Mouse (Mus musculus): ENCODE results near the gene Zfp276. TPM values are rescaled to one million over a fixed set of nuclear protein-coding genes. Genes with fewer than 3 reads are reported as not detected.

The Zfp276 gene
- 7.9 and 8.3 TPM in 2 replicates for polyA plus RNA-seq (2012; rRNA removed)

DNA sequence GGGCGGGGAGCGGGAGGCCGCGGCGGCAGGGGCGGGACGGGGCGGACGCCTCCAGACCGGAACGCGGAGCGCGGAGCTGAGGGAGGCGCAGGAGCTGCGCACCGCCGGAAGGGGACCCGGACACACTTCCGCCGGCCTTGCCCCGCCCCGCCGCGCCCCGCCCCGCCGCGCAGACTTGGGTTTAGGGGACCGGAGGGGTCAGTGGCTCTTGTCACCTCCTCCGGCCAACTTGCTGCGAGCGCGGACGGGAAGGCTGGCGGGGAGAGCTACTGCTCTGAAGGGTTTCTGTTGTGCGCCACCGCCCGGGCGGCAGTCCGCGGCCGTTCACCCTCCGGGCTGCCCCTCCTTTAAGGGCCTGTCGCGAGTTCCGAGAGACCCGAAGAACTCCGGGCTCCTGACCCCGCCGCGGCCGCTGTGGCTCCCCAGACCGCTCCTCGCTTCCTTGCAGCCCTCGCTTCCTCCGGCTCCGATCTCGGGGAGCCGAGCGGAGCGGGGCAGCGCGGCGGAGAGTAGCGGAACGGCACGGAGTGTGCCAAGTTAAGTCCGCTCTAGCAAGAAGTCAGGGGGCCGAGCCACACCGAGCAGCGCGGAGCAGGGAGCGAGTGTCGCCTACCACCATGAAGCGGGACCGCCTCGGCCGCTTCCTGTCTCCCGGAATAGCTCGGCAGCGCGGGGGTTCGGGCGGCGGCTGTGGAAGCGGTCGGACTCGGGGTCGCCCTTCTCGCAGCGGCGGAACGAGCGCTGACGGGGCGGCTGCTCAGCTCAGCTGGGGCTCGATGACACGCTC, at the start of gene Zfp276, which contains the start of gene Vps9d1:
Zfp276 (plus strand) TSS at position 97 of the 787 bp plus-strand sequence.
Vps9d1 (minus strand) TSS at position 250 of the 787 bp plus-strand sequence.
- H3K27me3 ChIP-seq (ENCODE audit: control insufficient read depth, insufficient read depth, low read length), result no peaks in the 10 kb centered on the region
- H3K36me3 ChIP-seq (ENCODE audit: control insufficient read depth, insufficient read depth, low read length), result peaks cover 2% of the 10 kb centered on the region; the same call in 1 of the 2 replicates
- peak within 1 kb of the TSS; percentile 81 for H3K27ac ChIP-seq (ENCODE audit: control insufficient read depth, insufficient read depth, low read depth, low read length)
- TF ChIP-seq CTCF (IDR thresholded peaks at IDR 0.05; ENCODE audit: control insufficient read depth, insufficient read depth, insufficient replicate concordance, low read depth, low read length) (no peak), POLR2A (IDR thresholded peaks at IDR 0.05; ENCODE audit: control insufficient read depth, low read depth, low read length) (peak; percentile 19; the same call in 1 of the 2 replicates)
- H3K4me1 ChIP-seq (ENCODE audit: control insufficient read depth, insufficient read depth, low read length), result peaks cover 9% of the 10 kb centered on the region
- peak within 1 kb of the TSS; percentile 96 for H3K4me3 ChIP-seq (ENCODE audit: control insufficient read depth, low read depth, low read length)

DNA sequence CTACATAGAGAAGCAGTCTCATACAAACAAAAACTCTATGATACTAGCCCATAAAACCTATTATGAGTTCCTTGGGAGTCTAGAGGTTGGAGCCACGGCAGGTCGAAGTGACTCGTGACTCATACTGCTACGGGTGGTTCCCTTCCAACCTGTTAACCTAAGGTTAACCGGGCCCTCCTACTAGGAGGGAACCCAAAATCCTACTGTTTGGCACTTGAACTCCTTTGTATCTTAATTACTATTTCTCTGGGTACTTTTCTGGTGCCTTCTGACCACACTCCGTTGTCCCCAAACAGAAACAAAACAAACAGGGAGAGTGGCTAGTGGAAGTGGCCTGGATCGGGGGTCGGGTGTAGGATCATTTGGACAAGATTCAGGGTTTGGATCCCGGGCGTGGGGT, 42.1 kb upstream of the Zfp276 start:
- Histone ChIP-seq H3K4me1 (ENCODE audit: control insufficient read depth, insufficient read depth, low read length) (peaks cover 3% of the 10 kb centered on the region), H3K36me3 (ENCODE audit: control insufficient read depth, insufficient read depth, low read length) (peaks cover 6% of the 10 kb centered on the region), H3K4me3 (ENCODE audit: control insufficient read depth, low read depth, low read length) (peak overlapping the region; percentile 91), H3K27ac (ENCODE audit: control insufficient read depth, insufficient read depth, low read depth, low read length) (peak overlapping the region; percentile 69), H3K27me3 (ENCODE audit: control insufficient read depth, insufficient read depth, low read length) (no peaks in the 10 kb centered on the region)
- TF ChIP-seq POLR2A (IDR thresholded peaks at IDR 0.05; ENCODE audit: control insufficient read depth, low read depth, low read length) (no peak), CTCF (IDR thresholded peaks at IDR 0.05; ENCODE audit: control insufficient read depth, insufficient read depth, insufficient replicate concordance, low read depth, low read length) (no peak)

DNA sequence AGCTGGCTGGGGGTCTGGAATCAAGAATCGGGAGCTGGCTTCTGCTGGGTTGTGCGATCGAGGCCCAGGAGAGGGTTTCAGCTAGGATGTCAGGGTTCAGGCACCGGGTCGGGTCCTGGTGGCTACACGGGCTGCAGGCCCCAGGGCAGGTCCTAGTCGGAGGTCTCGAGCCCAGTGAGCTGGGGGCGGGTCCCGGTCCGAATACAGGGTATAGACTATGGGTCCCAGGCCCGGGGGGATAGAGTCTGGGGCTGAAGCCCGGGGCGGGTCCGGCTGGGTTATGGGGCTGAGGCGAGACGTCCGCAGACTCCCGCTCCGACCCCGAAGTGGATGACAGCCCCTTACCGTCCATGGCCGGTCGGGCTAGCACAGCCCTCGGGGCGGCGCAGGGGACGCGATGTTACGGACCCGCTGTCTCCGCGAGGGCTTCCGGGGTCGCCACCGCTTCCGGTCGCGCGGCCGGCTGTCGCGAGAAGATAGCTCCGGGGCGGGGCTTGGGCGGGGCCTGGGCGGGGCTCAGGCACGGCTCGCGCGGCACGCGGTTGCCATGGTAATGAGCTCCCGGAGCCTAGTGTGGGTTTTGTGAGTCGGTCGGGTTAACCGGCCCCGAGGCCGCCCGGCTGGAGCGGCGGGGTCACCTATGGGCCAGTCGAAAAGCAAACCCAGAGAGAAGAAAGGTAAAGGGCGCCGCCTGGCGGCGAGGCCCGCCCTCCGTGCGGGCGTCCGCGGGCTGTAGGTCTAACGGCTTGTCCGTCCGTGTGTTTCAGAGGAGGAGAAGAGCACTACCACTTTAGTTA, 41.5 kb upstream of the Zfp276 start, which contains the start of the genes Chmp1a and Spata33:
Chmp1a (minus strand) TSS at position 443 of the 797 bp plus-strand sequence.
Spata33 (plus strand) TSS at position 512 of the 797 bp plus-strand sequence.
- H3K4me1 ChIP-seq (ENCODE audit: control insufficient read depth, insufficient read depth, low read length), result peaks cover 3% of the 10 kb centered on the region
- H3K27me3 ChIP-seq (ENCODE audit: control insufficient read depth, insufficient read depth, low read length), result no peaks in the 10 kb centered on the region
- peak within 1 kb of the TSS; percentile 91 for H3K4me3 ChIP-seq (ENCODE audit: control insufficient read depth, low read depth, low read length)
- peak within 1 kb of the TSS; percentile 92 for H3K27ac ChIP-seq (ENCODE audit: control insufficient read depth, insufficient read depth, low read depth, low read length)
- peaks cover 4% of the 10 kb centered on the region for H3K36me3 ChIP-seq (ENCODE audit: control insufficient read depth, insufficient read depth, low read length)
- TF ChIP-seq CTCF (IDR thresholded peaks at IDR 0.05; ENCODE audit: control insufficient read depth, insufficient read depth, insufficient replicate concordance, low read depth, low read length) (peak; percentile 51), POLR2A (IDR thresholded peaks at IDR 0.05; ENCODE audit: control insufficient read depth, low read depth, low read length) (peak; percentile 81)

DNA sequence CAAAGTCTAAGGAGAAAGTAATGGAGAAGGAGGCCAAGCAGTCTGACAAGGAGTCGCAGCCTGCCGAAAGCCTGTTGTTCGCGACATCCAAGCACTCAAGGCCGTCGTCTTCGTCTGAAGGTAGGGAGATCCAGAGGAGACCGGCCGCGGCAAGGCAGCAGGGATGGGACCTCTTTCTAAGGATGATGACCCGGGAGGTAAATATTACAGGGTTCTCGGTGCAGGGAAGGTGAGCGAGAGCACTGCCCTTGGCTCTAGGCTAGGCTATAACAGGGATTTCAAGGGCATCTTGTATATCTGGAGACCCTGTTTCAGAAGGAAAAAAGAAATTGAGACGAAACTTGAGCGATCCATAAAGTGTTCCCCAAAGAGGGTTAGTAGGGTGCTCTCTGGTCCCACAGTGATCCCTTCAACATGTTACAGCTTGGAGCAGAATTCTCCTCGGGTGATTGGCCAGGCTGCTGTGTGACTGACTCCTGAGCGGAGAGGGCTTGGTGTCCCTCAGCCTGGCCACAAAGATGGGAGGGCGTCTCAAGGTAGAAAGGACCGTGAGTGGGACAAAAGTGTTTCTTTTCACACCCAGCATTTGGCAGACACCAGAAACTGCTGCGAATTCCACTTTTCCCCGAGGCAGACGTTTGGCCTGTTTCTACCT, 40.8 kb upstream of the Zfp276 start:
- TF ChIP-seq CTCF (IDR thresholded peaks at IDR 0.05; ENCODE audit: control insufficient read depth, insufficient read depth, insufficient replicate concordance, low read depth, low read length) (no peak), POLR2A (IDR thresholded peaks at IDR 0.05; ENCODE audit: control insufficient read depth, low read depth, low read length) (no peak)
- Histone ChIP-seq H3K4me3 (ENCODE audit: control insufficient read depth, low read depth, low read length) (peak overlapping the region; percentile 91), H3K27me3 (ENCODE audit: control insufficient read depth, insufficient read depth, low read length) (no peaks in the 10 kb centered on the region), H3K36me3 (ENCODE audit: control insufficient read depth, insufficient read depth, low read length) (peaks cover 4% of the 10 kb centered on the region), H3K4me1 (ENCODE audit: control insufficient read depth, insufficient read depth, low read length) (peaks cover 3% of the 10 kb centered on the region), H3K27ac (ENCODE audit: control insufficient read depth, insufficient read depth, low read depth, low read length) (peak overlapping the region; percentile 92)

DNA sequence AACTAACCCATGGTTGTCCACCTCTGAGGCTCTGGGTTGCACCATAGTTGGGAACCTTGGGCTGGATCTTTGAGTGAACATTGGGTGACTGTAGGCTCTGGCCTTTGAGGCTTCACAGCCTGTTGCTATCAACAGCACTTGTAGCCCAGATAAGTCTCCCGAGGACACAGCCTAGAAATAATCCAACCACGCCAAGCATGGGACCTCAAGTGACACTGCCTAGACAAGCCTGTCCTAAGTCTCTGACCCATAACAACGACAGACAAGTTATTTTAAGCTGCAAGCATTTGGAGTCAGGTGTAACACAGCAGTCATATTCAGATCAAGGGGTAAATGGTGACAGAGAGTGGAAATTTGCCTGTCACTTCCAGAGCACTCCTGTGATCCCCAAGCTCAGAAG, 38.6 kb upstream of the Zfp276 start:
- Histone ChIP-seq H3K36me3 (ENCODE audit: control insufficient read depth, insufficient read depth, low read length) (peaks cover 4% of the 10 kb centered on the region), H3K27me3 (ENCODE audit: control insufficient read depth, insufficient read depth, low read length) (no peaks in the 10 kb centered on the region), H3K4me1 (ENCODE audit: control insufficient read depth, insufficient read depth, low read length) (peaks cover 3% of the 10 kb centered on the region), H3K4me3 (ENCODE audit: control insufficient read depth, low read depth, low read length) (peak overlapping the region; percentile 15), H3K27ac (ENCODE audit: control insufficient read depth, insufficient read depth, low read depth, low read length) (no peak overlapping the region)
- TF ChIP-seq CTCF (IDR thresholded peaks at IDR 0.05; ENCODE audit: control insufficient read depth, insufficient read depth, insufficient replicate concordance, low read depth, low read length) (no peak), POLR2A (IDR thresholded peaks at IDR 0.05; ENCODE audit: control insufficient read depth, low read depth, low read length) (no peak)

DNA sequence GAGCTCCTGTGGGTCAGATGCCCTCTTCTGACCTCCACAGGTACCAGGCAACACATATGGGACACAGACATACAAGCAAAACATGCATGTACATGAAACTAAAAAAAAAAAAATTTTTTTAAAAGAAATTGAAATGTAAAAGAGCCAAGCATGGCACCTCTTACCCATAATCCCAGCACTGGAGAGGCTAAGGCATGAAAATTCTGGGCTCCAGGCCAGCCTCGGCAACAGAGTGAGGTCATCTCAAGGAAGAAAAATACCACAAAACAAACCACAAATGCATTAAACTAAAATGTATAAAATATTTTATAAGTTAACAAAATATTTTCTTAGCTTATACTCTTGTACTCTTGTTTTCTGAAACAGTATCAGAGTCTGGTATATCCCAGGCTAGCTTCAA, 33.1 kb upstream of the Zfp276 start:
- H3K4me3 ChIP-seq (ENCODE audit: control insufficient read depth, low read depth, low read length), result no peak overlapping the region
- TF ChIP-seq CTCF (IDR thresholded peaks at IDR 0.05; ENCODE audit: control insufficient read depth, insufficient read depth, insufficient replicate concordance, low read depth, low read length), result no peak
- no peak for TF ChIP-seq POLR2A (IDR thresholded peaks at IDR 0.05; ENCODE audit: control insufficient read depth, low read depth, low read length)
- H3K4me1 ChIP-seq (ENCODE audit: control insufficient read depth, insufficient read depth, low read length), result peaks cover 3% of the 10 kb centered on the region
- H3K27ac ChIP-seq (ENCODE audit: control insufficient read depth, insufficient read depth, low read depth, low read length), result no peak overlapping the region
- no peaks in the 10 kb centered on the region for H3K27me3 ChIP-seq (ENCODE audit: control insufficient read depth, insufficient read depth, low read length)
- no peaks in the 10 kb centered on the region for H3K36me3 ChIP-seq (ENCODE audit: control insufficient read depth, insufficient read depth, low read length)

Measured in testis, adult 2 months (tissue).